Mouse (Mus musculus) heart, postnatal 10 days (tissue): ENCODE results near the gene Odf2. TPM values are rescaled to one million over a fixed set of nuclear protein-coding genes. Genes with fewer than 3 reads are reported as not detected.

Experiments used
- DNase-seq, 2 experiments: peaks; one replicate each; pipeline ENCODE4 v3.0.0; 2021
- intact Hi-C: fragments of 180-260 bp; cut with DNase I; formaldehyde crosslinking; loops from one replicate; pipeline ENCODE4 v1.15.1; 2025
- total RNA-seq, 2 experiments: library from RNA; stranded (reverse); gene quantifications; 2 replicates each; pipeline ENCODE4 v1.2.3; 2021

Gene Odf2
- 10 to 100 TPM; 30.5 to 33.8 TPM for total RNA-seq

- peak; percentile 100 for DNase-seq
- intact Hi-C loops = no loop called here
Observed at GRCm38 (mm10) chr2:29889066-29889944, at the start of gene Odf2. Odf2 (plus strand) TSS chr2:29889221.

- no peak for DNase-seq
- intact Hi-C loops = no loop called here
Observed at GRCm38 (mm10) chr2:29839460-29839859, 49.6 kb upstream of the Odf2 start.

GRCm38 (mm10) chr2:29843231-29844105 is 45.6 kb upstream of the Odf2 start:
- DNase-seq = no peak
- intact Hi-C loops = no loop called here

- no peak for DNase-seq
- intact Hi-C loops = no loop called here
Observed at GRCm38 (mm10) chr2:29844115-29844514, 44.9 kb upstream of the Odf2 start.

GRCm38 (mm10) chr2:29844661-29845060 is 44.4 kb upstream of the Odf2 start:
- DNase-seq = no peak
- intact Hi-C loops = no loop called here

- no peak for DNase-seq
- intact Hi-C loops = no loop called here
Observed at GRCm38 (mm10) chr2:29845636-29846035, 43.4 kb upstream of the Odf2 start.

GRCm38 (mm10) chr2:29846061-29846853 is 42.8 kb upstream of the Odf2 start:
- intact Hi-C loops = no loop called here
- no peak for DNase-seq

- no peak for DNase-seq
- intact Hi-C loops = no loop called here
Observed at GRCm38 (mm10) chr2:29846911-29847310, 42.1 kb upstream of the Odf2 start.

GRCm38 (mm10) chr2:29849041-29849440 is 40.0 kb upstream of the Odf2 start:
- intact Hi-C loops = no loop called here
- no peak for DNase-seq

- intact Hi-C loops = no loop called here
- no peak for DNase-seq
Observed at GRCm38 (mm10) chr2:29849841-29850480, 39.1 kb upstream of the Odf2 start.

GRCm38 (mm10) chr2:29852957-29853485 is 36.0 kb upstream of the Odf2 start:
- intact Hi-C loops = no loop called here
- no peak for DNase-seq

- intact Hi-C loops = no loop called here
Observed at GRCm38 (mm10) chr2:29853736-29854135, 35.3 kb upstream of the Odf2 start.

GRCm38 (mm10) chr2:29855585-29856210 is 33.3 kb upstream of the Odf2 start:
- intact Hi-C loops = no loop called here
- DNase-seq = no peak

More at GRCm38 (mm10) chr2:29853736-29854135, 35.3 kb upstream of the Odf2 start:
- no peak for DNase-seq

GRCm38 (mm10) chr2:29856451-29857260 is 32.4 kb upstream of the Odf2 start:
- intact Hi-C loops = no loop called here
- no peak for DNase-seq

GRCm38 (mm10) chr2:29857341-29857740 is 31.7 kb upstream of the Odf2 start:
- intact Hi-C loops = no loop called here
- no peak for DNase-seq

GRCm38 (mm10) chr2:29857967-29858366 is 31.1 kb upstream of the Odf2 start:
- intact Hi-C loops = loop anchor here (2.0 kb wide), 1 partner anchor 93 kb away; no protein-coding TSS in a partner anchor
- DNase-seq = no peak

- intact Hi-C loops = loop anchor here (1.0 to 2.0 kb wide), 2 partner anchors 42 to 94 kb away; no protein-coding TSS in a partner anchor
- DNase-seq = peak; percentile 38 to 67
Observed at GRCm38 (mm10) chr2:29858748-29859473, 30.1 kb upstream of the Odf2 start.

GRCm38 (mm10) chr2:29865125-29865524 is 23.9 kb upstream of the Odf2 start:
- no peak for DNase-seq
- intact Hi-C loops = no loop called here
